Mouse (Mus musculus) embryonic facial prominence, embryonic 11.5 days (tissue): ENCODE measurements at regions not wholly inside any gene's neighbourhood (a gene's known extent, or its start where the extent isn't known, plus 50 kb on each side); places are given as distances from the start of the nearest gene placed in this dataset.

Experiments
- ATAC-seq: fragments of 200-750 bp; cut with Nextera tagmentation; replicated peaks from 2 replicates; pipeline ENCODE4 v1.8.0; 2017; ENCODE audit warnings: low read depth; ENCODE audit not compliant: insufficient number of reproducible peaks, low FRiP score, low TSS enrichment
- DNase-seq: peaks from one replicate; pipeline ENCODE4 v3.0.0-alpha.2; 2015; ENCODE audit warnings: low spot score
- H3K27ac ChIP-seq: fragments of 300-500 bp; sonication (generic); replicated peaks from 2 replicates; pipeline ENCODE4 v1.5.1; 2014; ENCODE audit warnings: mild to moderate bottlenecking, low read depth, low read length, control low read depth
- H3K27me3 ChIP-seq: fragments of 300-500 bp; sonication (generic); 2 replicates; pipeline ENCODE4 v1.6.1; 2014; ENCODE audit warnings: mild to moderate bottlenecking, low read length, moderate library complexity, mixed read lengths; ENCODE audit not compliant: control insufficient read depth, insufficient read depth
- H3K36me3 ChIP-seq: fragments of 300-500 bp; sonication (generic); replicated peaks from 2 replicates; pipeline ENCODE4 v1.6.1; 2014; ENCODE audit warnings: low read depth, mild to moderate bottlenecking, low read length, moderate library complexity, mixed read lengths; ENCODE audit not compliant: control insufficient read depth, insufficient read depth
- H3K4me1 ChIP-seq: fragments of 300-500 bp; sonication (generic); 2 replicates; pipeline ENCODE4 v1.6.1; 2014; ENCODE audit warnings: low read length, mixed read lengths; ENCODE audit not compliant: control insufficient read depth, insufficient read depth
- H3K4me2 ChIP-seq: fragments of 300-500 bp; sonication (generic); 2 replicates; pipeline ENCODE4 v1.6.1; 2014; ENCODE audit warnings: low read depth, mild to moderate bottlenecking, control low read depth, low read length, moderate library complexity
- H3K4me3 ChIP-seq: fragments of 300-500 bp; sonication (generic); 2 replicates; pipeline ENCODE4 v1.5.1; 2014; ENCODE audit warnings: low read depth, low read length, control low read depth
- H3K9ac ChIP-seq: fragments of 300-500 bp; sonication (generic); replicated peaks from 2 replicates; pipeline ENCODE4 v1.6.1; 2014; ENCODE audit warnings: mild to moderate bottlenecking, control low read depth, low read length
- H3K9me3 ChIP-seq: fragments of 300-500 bp; sonication (generic); replicated peaks from 2 replicates; pipeline ENCODE4 v1.6.1; 2016; ENCODE audit warnings: mild to moderate bottlenecking, low read length, inconsistent platforms, mixed read lengths; ENCODE audit not compliant: control insufficient read depth
- WGBS: fragments of 180-500 bp; shearing (Covaris S2); extraction: QIAGEN DNeasy Blood & Tissue Kit; methylation state at CpG from one replicate; pipeline ENCODE4 v1.1.7; 2014; 5-methylcytosine and 5-hydroxymethylcytosine counted together

- H3K36me3 ChIP-seq, result no peaks in the 10 kb centered on the region
- no peaks in the 10 kb centered on the region for H3K9me3 ChIP-seq
- no peak overlapping the region for H3K4me2 ChIP-seq
- no peaks in the 10 kb centered on the region for H3K4me1 ChIP-seq
- H3K27ac ChIP-seq, result no peak overlapping the region
- DNase-seq (no peak), ATAC-seq (no peak)
- H3K27me3 ChIP-seq, result no peaks in the 10 kb centered on the region
- WGBS, result 83% methylated on average over 8 of the region's 8 CpGs
- no peak overlapping the region for H3K4me3 ChIP-seq
- H3K9ac ChIP-seq, result no peak overlapping the region
Measured at GRCm38 (mm10) chr9:61145738-61146137, 226.4 kb upstream of the Tle3 start.

GRCm38 (mm10) chr9:61151201-61151600 is 221.0 kb upstream of the Tle3 start:
- no peak overlapping the region for H3K27ac ChIP-seq
- no peaks in the 10 kb centered on the region for H3K4me1 ChIP-seq
- H3K9me3 ChIP-seq, result no peaks in the 10 kb centered on the region
- DNase-seq (no peak), ATAC-seq (no peak)
- no peaks in the 10 kb centered on the region for H3K36me3 ChIP-seq
- no peak overlapping the region for H3K9ac ChIP-seq
- no peak overlapping the region for H3K4me3 ChIP-seq
- H3K27me3 ChIP-seq, result no peaks in the 10 kb centered on the region
- H3K4me2 ChIP-seq, result no peak overlapping the region
- 74% methylated on average over 4 of the region's 4 CpGs for WGBS

- Histone ChIP-seq H3K9me3 (no peaks in the 10 kb centered on the region), H3K27ac (no peak overlapping the region), H3K36me3 (no peaks in the 10 kb centered on the region), H3K4me3 (no peak overlapping the region), H3K4me2 (no peak overlapping the region), H3K4me1 (no peaks in the 10 kb centered on the region), H3K9ac (no peak overlapping the region), H3K27me3 (no peaks in the 10 kb centered on the region)
- DNase-seq (no peak), ATAC-seq (no peak)
- whole genome bisulfite sequencing, result 54% methylated on average over 12 of the region's 12 CpGs
Measured at GRCm38 (mm10) chr9:61151901-61152337, 220.2 kb upstream of the Tle3 start.

- no peaks in the 10 kb centered on the region for H3K9me3 ChIP-seq
- H3K4me1 ChIP-seq, result no peaks in the 10 kb centered on the region; the same call in 1 of the 2 replicates
- 54% methylated on average over 6 of the region's 6 CpGs for WGBS
- ATAC-seq (no peak), DNase-seq (no peak)
- no peaks in the 10 kb centered on the region for H3K36me3 ChIP-seq
- H3K27me3 ChIP-seq, result no peaks in the 10 kb centered on the region
- H3K4me3 ChIP-seq, result no peak overlapping the region
- no peak overlapping the region for H3K9ac ChIP-seq
- H3K27ac ChIP-seq, result no peak overlapping the region
- no peak overlapping the region for H3K4me2 ChIP-seq
Measured at GRCm38 (mm10) chr9:61154721-61155120, 217.4 kb upstream of the Tle3 start.

- Histone ChIP-seq H3K27ac (no peak overlapping the region), H3K36me3 (no peaks in the 10 kb centered on the region), H3K9me3 (no peaks in the 10 kb centered on the region), H3K4me2 (no peak overlapping the region), H3K9ac (no peak overlapping the region), H3K4me1 (no peaks in the 10 kb centered on the region; the same call in 1 of the 2 replicates), H3K27me3 (no peaks in the 10 kb centered on the region; the same call in 1 of the 2 replicates), H3K4me3 (no peak overlapping the region)
- DNase-seq (no peak), ATAC-seq (no peak)
- WGBS, result 53% methylated on average over 14 of the region's 14 CpGs
Measured at GRCm38 (mm10) chr9:61155851-61156250, 216.3 kb upstream of the Tle3 start.

GRCm38 (mm10) chr9:61158192-61158770 is 213.9 kb upstream of the Tle3 start:
- Histone ChIP-seq H3K27ac (no peak overlapping the region), H3K36me3 (no peaks in the 10 kb centered on the region), H3K9me3 (no peaks in the 10 kb centered on the region), H3K4me2 (no peak overlapping the region), H3K9ac (no peak overlapping the region), H3K4me1 (peaks cover 3% of the 10 kb centered on the region; the same call in 1 of the 2 replicates), H3K4me3 (no peak overlapping the region), H3K27me3 (no peaks in the 10 kb centered on the region; the same call in 1 of the 2 replicates)
- WGBS, result 48% methylated on average over 10 of the region's 10 CpGs
- ATAC-seq (no peak), DNase-seq (no peak)

- Histone ChIP-seq H3K27ac (no peak overlapping the region), H3K4me2 (no peak overlapping the region), H3K9me3 (no peaks in the 10 kb centered on the region), H3K4me3 (no peak overlapping the region), H3K4me1 (peaks cover 3% of the 10 kb centered on the region; the same call in 1 of the 2 replicates), H3K9ac (no peak overlapping the region), H3K27me3 (no peaks in the 10 kb centered on the region; the same call in 1 of the 2 replicates), H3K36me3 (no peaks in the 10 kb centered on the region)
- DNase-seq (no peak), ATAC-seq (no peak)
- 69% methylated on average over 2 of the region's 2 CpGs for WGBS
Measured at GRCm38 (mm10) chr9:61159159-61159558, 213.0 kb upstream of the Tle3 start.

GRCm38 (mm10) chr9:61159616-61160015 is 212.6 kb upstream of the Tle3 start:
- Histone ChIP-seq H3K9me3 (no peaks in the 10 kb centered on the region), H3K36me3 (no peaks in the 10 kb centered on the region), H3K9ac (no peak overlapping the region), H3K27me3 (no peaks in the 10 kb centered on the region; the same call in 1 of the 2 replicates), H3K4me2 (no peak overlapping the region), H3K4me1 (peaks cover 3% of the 10 kb centered on the region; the same call in 1 of the 2 replicates), H3K4me3 (no peak overlapping the region), H3K27ac (no peak overlapping the region)
- DNase-seq (no peak), ATAC-seq (no peak)
- WGBS, result 75% methylated on average over 10 of the region's 10 CpGs
